Mouse (Mus musculus): ENCODE measurements around the gene Cacng4. TPM values are rescaled to one million over a fixed set of nuclear protein-coding genes. Genes with fewer than 3 reads are reported as not detected.

Cacng4 gene
- polyA plus RNA-seq (2015; fragmentation: Nextera tagmentation; extraction: Ambion mirVana), result 0.51 and 0.53 TPM in 2 replicates

GRCm38 (mm10) chr11:107794547-107795269 lies at the start of gene Cacng4:
TSS of gene Cacng4 (minus strand) at chr11:107794557.

GRCm38 (mm10) chr11:107716332-107716938 lies 77.9 kb downstream of the Cacng4 start, which contains the start of gene Cacng1:
TSS of gene Cacng1 (minus strand) at chr11:107716522.

Other genes with a start within 250 kb of the Cacng4 start
- gene Helz, start 246.6 kb downstream of the Cacng4 start, polyA plus RNA-seq (2015; fragmentation: Nextera tagmentation; extraction: Ambion mirVana), result 5.9 and 6.2 TPM in 2 replicates
- 513 and 599 TPM in 2 replicates for gene Cacng1, start 78.0 kb downstream of the Cacng4 start, polyA plus RNA-seq (2015; fragmentation: Nextera tagmentation; extraction: Ambion mirVana)
- 0.04 and 0.05 TPM in 2 replicates for gene Cacng5, start 120.5 kb upstream of the Cacng4 start, polyA plus RNA-seq (2015; fragmentation: Nextera tagmentation; extraction: Ambion mirVana)

Measured in skeletal muscle tissue, postnatal 0 days (tissue).